Mouse (Mus musculus) neural tube, embryonic 12.5 days (tissue): Measurements from ENCODE around the gene Tnpo2. TPM values are rescaled to one million over a fixed set of nuclear protein-coding genes. Genes with fewer than 3 reads are reported as not detected.

Experiments used
- ATAC-seq: fragments of 200-750 bp; cut with Nextera tagmentation; 2 replicates; pipeline ENCODE4 v1.8.0; 2017; ENCODE audit warnings: low read depth, mild to moderate bottlenecking, moderate TSS enrichment, moderate library complexity; ENCODE audit not compliant: low FRiP score
- H3K27ac ChIP-seq: fragments of 300-500 bp; sonication (generic); 2 replicates; pipeline ENCODE4 v1.5.1; 2016
- H3K27me3 ChIP-seq: fragments of 300-500 bp; sonication (generic); replicated peaks from 2 replicates; pipeline ENCODE4 v1.6.1; 2016; ENCODE audit warnings: mild to moderate bottlenecking
- H3K36me3 ChIP-seq: fragments of 300-500 bp; sonication (generic); 2 replicates; pipeline ENCODE4 v1.6.1; 2016; ENCODE audit warnings: mild to moderate bottlenecking
- H3K4me1 ChIP-seq: fragments of 300-500 bp; sonication (generic); 2 replicates; pipeline ENCODE4 v1.6.1; 2016
- H3K4me2 ChIP-seq: fragments of 300-500 bp; sonication (generic); replicated peaks from 2 replicates; pipeline ENCODE4 v1.6.1; 2016; ENCODE audit warnings: mild to moderate bottlenecking
- H3K4me3 ChIP-seq: fragments of 300-500 bp; sonication (generic); 2 replicates; pipeline ENCODE4 v1.5.1; 2016
- H3K9ac ChIP-seq: fragments of 300-500 bp; sonication (generic); 2 replicates; pipeline ENCODE4 v1.6.1; 2016; ENCODE audit warnings: mild to moderate bottlenecking
- H3K9me3 ChIP-seq: fragments of 300-500 bp; sonication (generic); 2 replicates; pipeline ENCODE4 v1.6.1; 2016; ENCODE audit warnings: mild to moderate bottlenecking
- WGBS: fragments of 180-500 bp; shearing (Covaris S2); methylation state at CpG from one replicate; pipeline ENCODE4 v1.1.7; 2016; 5-methylcytosine and 5-hydroxymethylcytosine counted together
- polyA plus RNA-seq: library from polyadenylated mRNA; unstranded; fragments of >200 nt; fragmentation: Nextera tagmentation; extraction: Ambion mirVana; gene quantifications from 2 replicates; pipeline ENCODE4 v1.2.1, GENCODE M21; 2016

The Tnpo2 gene
- polyA plus RNA-seq, 1 experiment from 2014 or later: 40.4 TPM

DNA sequence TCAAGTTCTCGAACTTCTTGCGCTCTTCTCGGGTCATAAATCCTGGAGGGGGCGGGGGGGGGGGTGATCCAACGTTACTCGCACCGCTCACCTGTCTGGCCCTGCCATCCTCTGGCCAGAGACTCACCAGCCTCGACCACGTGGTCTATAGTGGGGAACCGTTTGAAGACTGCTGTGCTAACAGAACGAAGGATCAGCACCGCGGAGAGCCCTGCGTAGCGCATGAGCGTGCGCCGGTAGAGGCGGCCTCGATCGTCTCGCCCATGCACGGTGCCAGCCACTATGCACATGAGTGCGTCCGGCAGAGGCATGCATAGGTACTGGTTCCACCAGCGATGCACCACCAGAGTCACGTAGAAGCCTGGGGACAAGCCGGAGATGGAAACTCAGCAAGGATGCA lies 25.5 kb upstream of the Tnpo2 start:
- H3K27ac ChIP-seq: no peak overlapping the region
- ATAC-seq: no peak
- no peak overlapping the region for H3K4me2 ChIP-seq
- H3K36me3 ChIP-seq: no peaks in the 10 kb centered on the region
- no peaks in the 10 kb centered on the region for H3K9me3 ChIP-seq
- no peak overlapping the region for H3K4me3 ChIP-seq
- H3K27me3 ChIP-seq: peaks cover 60% of the 10 kb centered on the region
- H3K9ac ChIP-seq: no peak overlapping the region
- WGBS: 17% methylated on average over 28 of the region's 28 CpGs
- peaks cover 7% of the 10 kb centered on the region; the same call in 1 of the 2 replicates for H3K4me1 ChIP-seq

DNA sequence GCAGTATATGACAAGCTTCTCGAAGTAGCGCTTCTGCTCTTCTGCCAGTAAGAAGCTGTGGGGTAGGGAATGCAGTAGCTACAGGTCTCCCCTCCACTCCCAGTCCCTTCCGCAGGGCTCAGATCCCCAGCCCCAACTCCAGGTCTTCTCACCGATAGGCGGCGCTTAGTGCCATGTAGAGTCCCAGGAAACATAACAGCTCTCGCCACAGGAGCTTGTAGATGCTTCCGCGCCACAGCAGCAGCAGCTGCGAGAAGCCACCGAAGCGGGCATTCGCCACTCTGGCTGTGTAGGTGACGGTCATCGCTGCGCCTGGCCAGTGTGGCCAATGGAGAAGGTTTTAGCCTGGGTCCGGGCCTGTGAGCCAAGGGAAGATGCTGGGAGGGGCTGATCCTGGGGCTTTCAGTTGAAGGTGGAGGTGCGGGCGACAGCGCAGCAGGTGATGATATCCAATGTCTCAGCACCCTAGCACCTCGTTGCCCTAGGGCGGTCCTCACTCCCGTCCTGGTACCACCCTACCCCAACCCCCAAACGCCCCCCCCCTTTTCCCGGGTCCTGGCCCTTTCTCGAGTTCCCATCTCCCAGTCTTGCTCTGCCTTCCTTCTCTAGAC lies 23.4 kb upstream of the Tnpo2 start:
- WGBS: 4% methylated on average over 25 of the region's 26 CpGs
- Histone ChIP-seq H3K4me2 (peak overlapping the region; percentile 66), H3K4me3 (peak overlapping the region; percentile 19; the same call in 1 of the 2 replicates), H3K4me1 (peaks cover 7% of the 10 kb centered on the region; the same call in 1 of the 2 replicates), H3K27me3 (peaks cover 53% of the 10 kb centered on the region), H3K9ac (peak overlapping the region; percentile 42; the same call in 1 of the 2 replicates), H3K9me3 (no peaks in the 10 kb centered on the region), H3K36me3 (peaks cover 14% of the 10 kb centered on the region), H3K27ac (no peak overlapping the region)
- peak; percentile 69 for ATAC-seq

DNA sequence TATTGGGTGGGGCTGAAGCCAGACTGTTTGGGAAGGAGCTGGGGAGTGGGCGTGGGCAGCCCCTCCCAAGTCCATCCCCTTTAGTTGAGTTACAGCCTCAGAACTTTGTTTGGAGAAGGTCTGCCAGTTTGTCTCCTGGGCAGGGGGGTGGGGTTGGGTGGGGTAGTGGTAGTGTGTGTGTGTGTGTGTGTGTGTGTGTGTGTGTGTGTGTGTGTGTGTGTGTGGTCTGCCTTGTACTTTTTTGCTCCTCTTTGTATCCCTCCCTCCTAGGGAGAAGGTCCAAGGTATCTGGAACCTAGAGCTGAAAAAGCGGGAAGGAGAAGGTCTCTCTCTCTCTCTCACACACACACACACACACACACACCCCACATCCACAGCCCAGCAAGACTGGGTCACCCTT lies 22.3 kb upstream of the Tnpo2 start, which contains the start of gene Best2:
TSS of gene Best2 (minus strand) at position 101 of the 400 bp plus-strand sequence.
- Histone ChIP-seq H3K27ac (no peak within 1 kb of the TSS), H3K4me2 (peak within 1 kb of the TSS; percentile 66), H3K4me1 (peaks cover 7% of the 10 kb centered on the region; the same call in 1 of the 2 replicates), H3K27me3 (peaks cover 45% of the 10 kb centered on the region), H3K9ac (peak within 1 kb of the TSS; percentile 42; the same call in 1 of the 2 replicates), H3K4me3 (peak within 1 kb of the TSS; percentile 19; the same call in 1 of the 2 replicates), H3K36me3 (peaks cover 25% of the 10 kb centered on the region), H3K9me3 (no peaks in the 10 kb centered on the region)
- 38% methylated on average over 1 of the region's 2 CpGs for WGBS
- ATAC-seq: no peak

DNA sequence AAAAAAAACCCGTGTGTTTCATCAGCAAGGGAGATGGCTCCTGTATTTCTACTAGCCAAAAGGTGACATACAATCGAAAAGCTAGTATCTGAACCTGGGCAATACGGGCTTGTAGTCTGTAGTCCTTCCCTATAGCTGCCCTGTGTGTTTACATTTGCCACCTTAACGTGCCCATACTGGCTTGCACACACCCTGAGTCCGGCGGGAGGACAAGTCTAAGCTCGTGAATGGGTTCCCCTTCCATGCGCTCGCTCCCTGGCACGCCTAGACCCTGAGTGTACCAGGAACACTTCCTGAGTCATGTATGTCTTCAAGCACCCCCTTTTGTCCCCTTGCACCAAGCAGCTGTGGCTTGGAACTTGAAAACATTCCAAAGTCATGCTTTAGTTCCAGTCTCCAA lies 20.0 kb upstream of the Tnpo2 start:
- H3K4me1 ChIP-seq: peaks cover 7% of the 10 kb centered on the region; the same call in 1 of the 2 replicates
- WGBS: 74% methylated on average over 10 of the region's 10 CpGs
- no peak overlapping the region for H3K4me2 ChIP-seq
- no peak overlapping the region for H3K27ac ChIP-seq
- no peak for ATAC-seq
- H3K9me3 ChIP-seq: no peaks in the 10 kb centered on the region
- H3K27me3 ChIP-seq: peaks cover 30% of the 10 kb centered on the region
- H3K36me3 ChIP-seq: peaks cover 46% of the 10 kb centered on the region
- no peak overlapping the region for H3K9ac ChIP-seq
- H3K4me3 ChIP-seq: no peak overlapping the region

DNA sequence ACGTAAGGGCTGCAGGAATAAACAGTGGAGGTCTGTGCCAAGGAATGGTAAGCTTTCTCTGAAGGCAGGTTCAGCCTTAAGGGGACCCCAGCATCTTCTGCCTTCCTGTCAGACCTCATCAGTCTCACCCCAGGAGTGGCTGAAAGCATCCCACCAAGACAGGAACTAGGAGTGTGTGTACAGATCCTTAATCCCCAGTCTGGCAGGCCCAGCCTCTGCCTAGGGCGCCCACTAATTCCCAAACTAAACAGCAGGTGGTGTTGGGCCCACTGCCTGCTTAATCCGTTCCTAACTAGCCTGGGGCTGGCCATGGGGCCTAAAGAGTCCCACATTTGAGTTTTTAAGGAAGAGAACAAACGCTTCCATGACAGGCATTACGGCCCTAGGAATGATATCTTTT lies 19.5 kb upstream of the Tnpo2 start:
- Histone ChIP-seq H3K4me1 (peaks cover 7% of the 10 kb centered on the region; the same call in 1 of the 2 replicates), H3K4me3 (no peak overlapping the region), H3K4me2 (no peak overlapping the region), H3K27me3 (peaks cover 27% of the 10 kb centered on the region), H3K27ac (no peak overlapping the region), H3K9me3 (no peaks in the 10 kb centered on the region), H3K36me3 (peaks cover 50% of the 10 kb centered on the region), H3K9ac (no peak overlapping the region)
- no peak for ATAC-seq
- 63% methylated on average over 5 of the region's 5 CpGs for WGBS

DNA sequence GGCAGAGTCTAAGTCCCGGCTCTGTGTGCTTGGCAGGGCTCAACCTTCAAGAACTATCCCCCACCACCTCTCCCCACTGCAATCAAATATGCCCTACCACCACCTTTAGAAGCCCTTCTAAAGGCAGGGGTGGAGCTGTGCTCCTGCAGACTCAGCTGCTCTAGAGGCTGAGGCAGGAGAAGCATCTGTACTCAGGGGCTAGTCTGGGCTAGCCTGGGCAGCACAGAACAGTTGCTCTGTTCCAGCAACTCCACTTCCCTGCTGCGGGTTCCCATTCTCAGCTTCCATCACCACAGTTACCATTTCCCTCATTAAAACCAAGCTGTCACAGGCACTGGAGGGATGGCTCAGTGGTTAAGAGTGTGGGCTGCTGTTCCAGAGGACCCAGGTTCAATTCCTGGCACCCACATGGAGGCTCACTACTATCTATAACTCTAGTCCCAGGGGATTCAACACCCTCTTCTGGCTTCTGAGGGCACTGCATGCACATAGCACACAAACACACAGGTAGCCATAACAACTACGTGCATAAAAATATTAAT lies 15.1 kb upstream of the Tnpo2 start:
- 96% methylated on average over 3 of the region's 3 CpGs for WGBS

DNA sequence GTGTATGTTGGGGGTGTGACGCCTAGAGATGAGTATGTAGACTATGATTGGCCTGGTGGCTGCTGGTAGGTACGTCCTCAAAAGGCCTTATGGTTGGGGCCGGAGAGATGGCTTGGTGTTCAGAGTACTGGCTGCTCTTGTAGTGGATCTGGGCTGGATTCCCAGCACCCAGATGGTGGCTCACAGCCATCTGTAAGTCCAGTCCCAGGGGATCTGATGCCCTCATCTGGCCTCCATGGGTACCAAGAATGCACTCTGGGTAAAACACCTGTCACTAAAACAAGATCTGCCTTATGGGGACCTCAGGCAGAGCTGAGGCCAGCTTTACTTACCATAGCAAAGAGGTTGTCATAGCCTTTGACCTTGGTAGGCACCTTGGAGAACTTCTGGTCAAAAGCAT lies 12.9 kb upstream of the Tnpo2 start:
- Histone ChIP-seq H3K9ac (no peak overlapping the region), H3K4me3 (0 out of 2 replicates have a peak overlapping the region, but pooled peaks have one; percentile 76), H3K36me3 (peaks cover 50% of the 10 kb centered on the region), H3K4me2 (peak overlapping the region; percentile 98), H3K27ac (no peak overlapping the region), H3K27me3 (no peaks in the 10 kb centered on the region), H3K9me3 (no peaks in the 10 kb centered on the region), H3K4me1 (peaks cover 34% of the 10 kb centered on the region)
- no peak for ATAC-seq
- WGBS: 90% methylated on average over 3 of the region's 3 CpGs

More for the DNA sequence above, 15.1 kb upstream of the Tnpo2 start:
- Histone ChIP-seq H3K9ac (no peak overlapping the region), H3K36me3 (peaks cover 69% of the 10 kb centered on the region), H3K27ac (no peak overlapping the region), H3K4me2 (no peak overlapping the region), H3K9me3 (no peaks in the 10 kb centered on the region), H3K4me3 (no peak overlapping the region), H3K27me3 (no peaks in the 10 kb centered on the region), H3K4me1 (peaks cover 23% of the 10 kb centered on the region)
- ATAC-seq: no peak

DNA sequence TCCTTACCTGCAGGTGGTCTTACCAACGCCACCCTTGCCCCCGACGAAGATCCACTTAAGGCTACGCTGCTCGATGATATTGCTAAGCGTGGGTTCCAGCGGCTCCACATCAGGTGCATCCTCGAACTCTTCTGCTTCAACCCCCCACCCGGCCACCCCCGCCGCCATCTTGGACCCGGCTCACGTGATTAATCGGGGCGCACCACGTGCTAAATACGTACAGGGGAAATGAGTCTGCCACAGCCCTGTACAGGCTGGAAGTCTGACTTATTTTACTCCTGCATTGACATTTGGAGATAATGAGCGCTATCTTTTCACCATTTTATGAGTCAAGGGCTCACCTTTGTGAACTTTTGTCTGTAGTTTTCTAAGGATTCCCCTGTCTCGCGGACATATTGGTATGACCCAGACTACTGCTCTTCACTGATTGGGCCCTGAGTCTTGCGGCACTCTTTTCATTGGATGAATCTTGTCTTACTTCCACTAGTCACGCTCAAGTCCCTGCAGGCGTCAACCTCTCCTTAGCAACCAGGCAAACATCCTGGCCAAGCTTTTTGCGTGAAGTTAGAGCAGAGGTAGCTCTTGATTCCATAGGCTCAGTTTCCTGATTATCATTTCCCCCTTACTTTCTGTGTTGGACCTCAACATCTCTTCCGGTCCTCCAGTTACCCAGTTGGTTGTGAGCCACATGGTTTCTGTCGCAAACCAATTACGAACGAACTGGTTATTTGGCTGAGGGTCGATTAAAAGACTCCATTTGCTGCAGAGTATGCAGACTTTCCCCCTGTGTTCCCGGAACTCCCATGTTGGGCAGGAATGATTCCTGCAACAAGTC lies 11.4 kb upstream of the Tnpo2 start, which contains the start of gene Asna1:
TSS of gene Asna1 (minus strand) at position 184 of the 835 bp plus-strand sequence.
- no peak within 1 kb of the TSS for H3K27ac ChIP-seq
- H3K36me3 ChIP-seq: peaks cover 48% of the 10 kb centered on the region

DNA sequence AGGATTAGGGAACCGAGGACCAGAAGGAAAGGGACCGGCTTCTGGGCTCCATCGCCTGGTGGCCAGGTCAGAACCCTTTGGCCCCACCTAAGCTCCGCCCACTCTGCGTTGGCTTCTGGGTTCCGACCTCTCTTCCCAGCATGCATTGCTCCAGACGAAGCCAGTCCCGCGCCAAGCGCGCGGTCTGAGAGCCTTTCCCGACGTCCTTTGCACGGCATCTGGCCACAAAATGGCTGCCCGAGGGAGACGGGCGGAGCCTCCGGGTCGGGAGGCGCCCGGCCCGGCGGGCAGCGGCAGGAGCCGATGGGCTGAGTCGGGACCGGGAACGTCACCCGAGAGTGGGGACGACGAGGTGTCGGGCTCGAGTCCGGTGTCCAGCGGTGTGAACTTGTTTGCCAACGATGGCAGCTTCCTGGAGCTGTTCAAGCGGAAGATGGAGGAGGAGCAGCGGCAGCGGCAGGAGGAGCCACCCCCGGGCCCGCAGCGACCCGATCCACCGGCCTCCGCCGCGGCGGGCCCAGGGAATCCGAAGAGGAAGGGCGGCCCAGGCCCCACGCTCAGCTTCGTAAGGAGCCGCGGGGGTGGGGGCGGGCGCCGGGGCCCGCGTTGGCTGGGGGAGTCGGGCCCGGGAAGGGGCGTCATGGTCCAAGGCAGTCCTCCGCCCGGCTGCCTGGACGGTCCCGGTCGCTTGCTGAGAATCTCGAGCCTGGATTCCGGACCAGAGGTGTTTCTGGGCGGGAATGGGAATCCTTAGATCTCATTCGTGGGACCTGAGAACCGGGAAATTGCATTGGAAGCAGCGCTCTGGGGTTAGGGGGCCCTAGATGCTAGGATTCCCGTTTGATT lies 9.8 kb upstream of the Tnpo2 start, which contains the start of gene Trir:
TSS of gene Trir (plus strand) at position 154 of the 846 bp plus-strand sequence.
- H3K9ac ChIP-seq: peak within 1 kb of the TSS; percentile 99
- H3K9me3 ChIP-seq: no peaks in the 10 kb centered on the region
- peak; percentile 75 for ATAC-seq
- under 1% methylated on average over 75 of the region's 75 CpGs for WGBS
- peak within 1 kb of the TSS; percentile 100 for H3K4me3 ChIP-seq
- peak within 1 kb of the TSS; percentile 50; the same call in 1 of the 2 replicates for H3K27ac ChIP-seq
- no peaks in the 10 kb centered on the region for H3K27me3 ChIP-seq
- peak within 1 kb of the TSS; percentile 98 for H3K4me2 ChIP-seq
- H3K36me3 ChIP-seq: peaks cover 48% of the 10 kb centered on the region
- H3K4me1 ChIP-seq: peaks cover 38% of the 10 kb centered on the region

More for the DNA sequence above, 11.4 kb upstream of the Tnpo2 start, which contains the start of gene Asna1:
- Histone ChIP-seq H3K27me3 (no peaks in the 10 kb centered on the region), H3K9ac (peak within 1 kb of the TSS; percentile 77), H3K4me3 (peak within 1 kb of the TSS; percentile 76), H3K9me3 (no peaks in the 10 kb centered on the region), H3K4me1 (peaks cover 38% of the 10 kb centered on the region), H3K4me2 (peak within 1 kb of the TSS; percentile 98)
- WGBS: 7% methylated on average over 30 of the region's 30 CpGs
- peak; percentile 90 for ATAC-seq

DNA sequence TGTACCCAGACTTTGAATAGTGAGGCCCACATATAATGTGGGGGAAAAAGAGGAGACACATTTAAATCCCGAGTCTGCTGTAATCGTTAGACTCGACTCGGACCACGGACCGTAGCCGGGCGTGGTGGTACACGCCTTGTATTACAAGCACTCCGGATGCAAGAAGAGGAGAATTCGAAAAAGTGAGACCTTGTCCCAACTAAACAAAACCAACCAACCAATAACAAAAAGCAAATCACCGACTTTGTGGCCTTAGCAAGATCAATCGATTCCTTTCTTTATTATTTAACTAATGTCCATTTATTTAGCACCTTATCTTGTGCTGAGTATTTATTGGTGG lies 9.2 kb upstream of the Tnpo2 start:
- H3K27me3 ChIP-seq: no peaks in the 10 kb centered on the region
- peak overlapping the region; percentile 98 for H3K4me2 ChIP-seq
- ATAC-seq: no peak
- peak overlapping the region; percentile 100 for H3K4me3 ChIP-seq
- H3K27ac ChIP-seq: peak overlapping the region; percentile 50; the same call in 1 of the 2 replicates
- H3K9ac ChIP-seq: peak overlapping the region; percentile 99
- H3K9me3 ChIP-seq: no peaks in the 10 kb centered on the region
- peaks cover 38% of the 10 kb centered on the region for H3K4me1 ChIP-seq
- H3K36me3 ChIP-seq: peaks cover 47% of the 10 kb centered on the region
- WGBS: under 1% methylated on average over 13 of the region's 13 CpGs

DNA sequence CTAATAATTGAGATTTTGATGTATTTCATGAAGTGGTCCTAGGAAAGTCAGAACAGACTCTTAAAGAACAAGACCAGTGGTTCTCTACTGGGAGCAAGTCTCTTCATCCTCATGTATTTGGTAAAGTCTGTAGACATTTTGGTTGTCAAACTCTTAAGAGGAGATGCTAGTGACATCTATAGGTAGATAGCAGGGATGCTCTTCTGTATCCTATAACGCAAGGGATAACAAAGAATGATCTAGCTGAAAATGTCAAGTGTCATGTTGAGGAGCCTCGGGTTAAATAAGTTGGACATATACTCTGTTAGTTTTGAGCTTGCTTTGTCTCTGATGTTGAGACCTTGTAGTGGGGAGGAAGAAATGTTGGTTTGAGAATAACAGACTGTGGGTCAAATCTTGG lies 8.8 kb upstream of the Tnpo2 start:
- peak overlapping the region; percentile 98 for H3K4me2 ChIP-seq
- peaks cover 47% of the 10 kb centered on the region for H3K36me3 ChIP-seq
- H3K27me3 ChIP-seq: no peaks in the 10 kb centered on the region
- ATAC-seq: no peak
- no peaks in the 10 kb centered on the region for H3K9me3 ChIP-seq
- WGBS: 39% methylated on average over 2 of the region's 2 CpGs
- H3K9ac ChIP-seq: peak overlapping the region; percentile 99
- no peak overlapping the region for H3K27ac ChIP-seq
- peaks cover 38% of the 10 kb centered on the region for H3K4me1 ChIP-seq
- peak overlapping the region; percentile 100 for H3K4me3 ChIP-seq
